Mouse (Mus musculus) forebrain, embryonic 16.5 days (tissue): ENCODE measurements around the gene 1810049J17Rik. TPM values are rescaled to one million over a fixed set of nuclear protein-coding genes. Genes with fewer than 3 reads are reported as not detected.

ENCODE experiments used
- ATAC-seq: fragments of 200-750 bp; cut with Nextera tagmentation; 2 replicates; pipeline ENCODE4 v1.8.0; 2017; ENCODE audit warnings: mild to moderate bottlenecking, moderate library complexity
- H3K27ac ChIP-seq: fragments of 300-500 bp; sonication (generic); 2 replicates; pipeline ENCODE4 v1.5.1; 2014; ENCODE audit warnings: low read length, control low read depth
- H3K27me3 ChIP-seq: fragments of 300-500 bp; sonication (generic); replicated peaks from 2 replicates; pipeline ENCODE4 v1.6.1; 2014; ENCODE audit warnings: low read length; ENCODE audit not compliant: control insufficient read depth, insufficient read depth
- H3K36me3 ChIP-seq: fragments of 300-500 bp; sonication (generic); 2 replicates; pipeline ENCODE4 v1.6.1; 2014; ENCODE audit not compliant: control insufficient read depth, insufficient read depth
- H3K4me1 ChIP-seq: fragments of 300-500 bp; sonication (generic); replicated peaks from 2 replicates; pipeline ENCODE4 v1.6.1; 2014; ENCODE audit warnings: low read length; ENCODE audit not compliant: control insufficient read depth, insufficient read depth
- H3K4me2 ChIP-seq: fragments of 300-500 bp; sonication (generic); 2 replicates; pipeline ENCODE4 v1.6.1; 2014; ENCODE audit warnings: mild to moderate bottlenecking, low read length, control low read depth
- H3K4me3 ChIP-seq: fragments of 300-500 bp; sonication (generic); replicated peaks from 2 replicates; pipeline ENCODE4 v1.5.1; 2014; ENCODE audit warnings: mild to moderate bottlenecking, low read length, control low read depth
- H3K9ac ChIP-seq: fragments of 300-500 bp; sonication (generic); replicated peaks from 2 replicates; pipeline ENCODE4 v1.6.1; 2014; ENCODE audit warnings: low read depth, low read length, control low read depth
- H3K9me3 ChIP-seq: fragments of 300-500 bp; sonication (generic); 2 replicates; pipeline ENCODE4 v1.6.1; 2016; ENCODE audit warnings: low read length; ENCODE audit not compliant: control insufficient read depth
- WGBS: fragments of 180-500 bp; shearing (Covaris S2); extraction: QIAGEN DNeasy Blood & Tissue Kit; methylation state at CpG from one replicate; pipeline ENCODE4 v1.1.7; 2014; 5-methylcytosine and 5-hydroxymethylcytosine counted together
- polyA plus RNA-seq: library from polyadenylated mRNA; unstranded; fragments of >200 nt; fragmentation: Nextera tagmentation; extraction: Ambion mirVana; gene quantifications from 2 replicates; pipeline ENCODE4 v1.2.1, GENCODE M21; 2015

The 1810049J17Rik gene
- polyA plus RNA-seq, 1 experiment from 2014 or later: not detected

DNA sequence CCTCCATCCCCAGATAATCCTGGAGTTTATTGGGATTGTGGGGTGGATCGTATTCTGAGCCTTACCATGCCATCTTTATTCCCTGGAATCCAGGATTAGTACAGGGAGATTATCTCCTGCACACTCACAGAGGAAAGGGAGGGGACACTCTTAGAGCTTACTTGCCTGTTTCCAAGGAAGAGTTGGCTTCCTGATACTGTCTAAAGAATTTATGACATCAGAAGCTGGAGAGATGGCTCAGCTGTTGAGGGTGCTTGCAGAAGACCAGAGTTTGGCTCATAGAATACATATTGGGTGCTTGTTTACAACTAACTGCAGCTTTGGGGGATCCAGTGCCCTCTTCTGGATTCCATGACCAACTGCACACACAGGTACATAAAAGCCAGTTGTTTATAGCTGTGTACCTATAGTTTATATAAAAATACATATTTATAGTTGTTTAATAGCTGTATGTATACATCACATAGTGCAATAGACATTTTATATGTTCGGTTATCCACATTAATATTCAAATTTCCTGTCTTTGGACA lies 32.6 kb upstream of the 1810049J17Rik start:
- Histone ChIP-seq H3K27me3 (no peaks in the 10 kb centered on the region), H3K9me3 (no peaks in the 10 kb centered on the region), H3K36me3 (peaks cover 8% of the 10 kb centered on the region), H3K4me1 (no peaks in the 10 kb centered on the region), H3K27ac (no peak overlapping the region), H3K9ac (no peak overlapping the region), H3K4me3 (no peak overlapping the region), H3K4me2 (no peak overlapping the region)
- no peak for ATAC-seq
- 92% methylated on average over 2 of the region's 2 CpGs for WGBS

DNA sequence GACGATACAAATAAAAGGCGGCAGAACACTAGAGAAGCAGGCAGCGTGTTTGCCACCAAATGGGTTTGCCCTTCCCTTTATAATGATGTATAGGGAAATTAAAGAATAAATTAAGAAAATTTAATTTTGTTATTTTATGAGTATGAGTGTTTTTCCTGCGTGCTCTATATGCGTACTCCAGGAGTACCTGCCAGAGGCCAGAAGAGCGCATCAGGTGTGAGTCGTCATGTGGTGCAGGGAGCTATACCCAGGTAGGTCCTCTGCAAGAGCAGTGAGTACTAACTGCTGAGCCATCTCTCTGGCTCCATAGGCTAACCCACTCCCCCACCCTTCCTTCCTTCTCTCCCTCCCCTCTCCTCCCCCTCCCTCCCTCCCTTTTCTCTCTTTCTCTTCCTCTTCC lies 29.8 kb upstream of the 1810049J17Rik start:
- Histone ChIP-seq H3K9ac (no peak overlapping the region), H3K27ac (no peak overlapping the region), H3K4me3 (no peak overlapping the region), H3K9me3 (no peaks in the 10 kb centered on the region), H3K36me3 (peaks cover 11% of the 10 kb centered on the region), H3K27me3 (no peaks in the 10 kb centered on the region), H3K4me2 (no peak overlapping the region), H3K4me1 (no peaks in the 10 kb centered on the region)
- peak; percentile 37; the same call in 1 of the 2 replicates for ATAC-seq
- 86% methylated on average over 7 of the region's 7 CpGs for WGBS

GRCm38 (mm10) chr15:12349840-12350239 lies 28.1 kb upstream of the 1810049J17Rik start:
- Histone ChIP-seq H3K36me3 (peaks cover 11% of the 10 kb centered on the region), H3K27me3 (no peaks in the 10 kb centered on the region), H3K9me3 (no peaks in the 10 kb centered on the region), H3K27ac (no peak overlapping the region), H3K9ac (no peak overlapping the region), H3K4me2 (no peak overlapping the region), H3K4me3 (no peak overlapping the region), H3K4me1 (no peaks in the 10 kb centered on the region)
- ATAC-seq: no peak
- WGBS: 93% methylated on average over 5 of the region's 5 CpGs

DNA sequence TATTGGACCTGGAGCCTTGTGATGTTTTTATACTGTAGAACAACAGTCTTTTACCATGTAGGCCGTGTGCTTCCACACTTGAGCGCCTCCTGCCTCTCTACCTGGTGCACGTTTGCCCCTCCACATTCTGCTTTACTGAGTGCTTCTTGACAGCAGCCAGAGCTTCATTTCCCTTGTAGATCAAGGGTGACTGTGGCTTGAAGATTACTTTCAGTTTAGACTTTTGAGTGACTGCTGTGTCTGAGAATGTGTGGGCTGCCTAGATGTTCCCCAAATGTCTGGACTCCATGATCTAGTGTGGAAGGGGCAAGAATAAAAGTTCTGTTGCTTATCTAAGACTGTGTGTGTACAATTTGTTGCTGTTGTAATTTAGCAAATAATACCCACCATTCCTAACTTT lies 27.3 kb upstream of the 1810049J17Rik start:
- H3K9ac ChIP-seq: no peak overlapping the region

DNA sequence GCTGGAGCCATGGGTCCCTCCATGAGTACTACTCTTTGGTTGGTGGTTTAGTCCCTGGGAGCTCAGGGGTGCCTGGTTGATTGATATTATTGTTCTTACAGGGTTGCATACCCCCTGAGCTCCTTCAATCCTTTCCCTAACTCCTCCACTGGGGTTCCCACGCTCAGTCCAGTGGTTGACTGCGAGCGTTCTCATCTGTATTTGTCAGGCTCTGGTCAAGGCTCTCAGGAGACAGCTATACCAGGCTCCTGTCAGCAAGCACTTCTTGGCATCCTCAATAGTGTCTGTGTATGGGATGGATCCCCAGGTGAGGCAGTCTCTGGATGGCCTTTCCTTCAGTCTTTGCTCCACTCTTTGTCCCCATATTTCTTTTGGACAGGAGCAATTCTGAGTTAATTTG lies 25.2 kb upstream of the 1810049J17Rik start:
- no peaks in the 10 kb centered on the region for H3K27me3 ChIP-seq
- no peak overlapping the region for H3K9ac ChIP-seq
- ATAC-seq: no peak
- H3K9me3 ChIP-seq: no peaks in the 10 kb centered on the region
- H3K27ac ChIP-seq: no peak overlapping the region
- no peaks in the 10 kb centered on the region for H3K4me1 ChIP-seq
- WGBS: 94% methylated on average over 3 of the region's 3 CpGs
- no peak overlapping the region for H3K4me3 ChIP-seq
- no peak overlapping the region for H3K4me2 ChIP-seq
- H3K36me3 ChIP-seq: peaks cover 9% of the 10 kb centered on the region

More for the DNA sequence above, 27.3 kb upstream of the 1810049J17Rik start:
- no peak for ATAC-seq
- Histone ChIP-seq H3K9me3 (no peaks in the 10 kb centered on the region), H3K4me2 (no peak overlapping the region), H3K27me3 (no peaks in the 10 kb centered on the region), H3K4me3 (no peak overlapping the region), H3K27ac (no peak overlapping the region), H3K4me1 (no peaks in the 10 kb centered on the region), H3K36me3 (peaks cover 11% of the 10 kb centered on the region)
- WGBS: 87% methylated on average over 3 of the region's 3 CpGs

GRCm38 (mm10) chr15:12341401-12341758 lies 19.7 kb upstream of the 1810049J17Rik start:
- no peak overlapping the region for H3K27ac ChIP-seq
- H3K4me1 ChIP-seq: peaks cover 3% of the 10 kb centered on the region; the same call in 1 of the 2 replicates
- peak; percentile 78 for ATAC-seq
- H3K4me2 ChIP-seq: no peak overlapping the region
- peaks cover 2% of the 10 kb centered on the region; the same call in 1 of the 2 replicates for H3K36me3 ChIP-seq
- H3K9me3 ChIP-seq: no peaks in the 10 kb centered on the region
- WGBS: 7% methylated on average over 4 of the region's 4 CpGs
- H3K27me3 ChIP-seq: no peaks in the 10 kb centered on the region
- H3K9ac ChIP-seq: no peak overlapping the region
- H3K4me3 ChIP-seq: no peak overlapping the region

DNA sequence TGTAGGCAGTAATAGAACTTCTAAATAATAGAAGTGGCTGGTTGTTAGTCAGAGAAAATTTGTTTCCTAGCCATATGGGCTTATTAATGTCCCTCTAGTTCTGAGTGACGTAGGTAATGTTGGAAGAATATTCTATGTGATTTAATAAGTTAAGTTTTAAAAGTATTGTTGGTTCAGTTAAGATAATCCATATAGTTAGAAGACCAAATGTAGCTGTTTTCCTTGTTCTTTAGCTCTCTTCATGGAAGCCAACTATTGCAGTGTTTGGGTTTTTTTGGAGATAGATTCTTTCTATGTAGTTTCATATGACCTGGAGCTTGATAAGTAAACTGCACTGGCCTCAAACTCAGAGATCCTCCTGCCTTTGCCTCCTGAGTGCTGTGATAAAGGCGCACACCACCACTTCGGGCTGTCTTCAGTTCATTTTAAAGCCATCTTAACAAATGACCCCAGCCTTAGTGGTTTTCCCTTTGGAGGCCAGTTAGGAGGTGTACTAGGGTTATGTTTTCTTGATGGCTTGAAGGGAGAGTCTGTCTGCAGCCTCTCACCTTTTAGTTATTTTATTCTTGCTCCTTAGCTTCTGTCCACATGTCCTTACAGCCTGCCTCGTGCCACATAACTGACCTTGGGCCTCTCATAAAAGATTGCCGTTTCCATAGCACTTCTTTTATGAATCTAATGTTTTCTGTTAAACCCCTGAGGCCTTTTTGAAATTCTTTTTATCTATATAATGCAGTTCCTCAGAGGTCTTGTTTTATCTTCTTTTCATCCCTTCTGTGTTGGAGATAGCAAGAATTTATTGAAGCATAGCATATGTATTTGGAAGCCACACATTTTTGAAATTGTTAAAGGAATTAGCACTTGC lies 19.1 kb upstream of the 1810049J17Rik start:
- H3K4me3 ChIP-seq: no peak overlapping the region
- H3K27ac ChIP-seq: no peak overlapping the region
- no peak for ATAC-seq
- peaks cover 3% of the 10 kb centered on the region; the same call in 1 of the 2 replicates for H3K4me1 ChIP-seq
- no peaks in the 10 kb centered on the region for H3K27me3 ChIP-seq
- no peak overlapping the region for H3K9ac ChIP-seq
- H3K36me3 ChIP-seq: peaks cover 2% of the 10 kb centered on the region; the same call in 1 of the 2 replicates
- no peaks in the 10 kb centered on the region for H3K9me3 ChIP-seq
- 31% methylated on average over 5 of the region's 5 CpGs for WGBS
- H3K4me2 ChIP-seq: no peak overlapping the region

- H3K27ac ChIP-seq: no peak overlapping the region
- ATAC-seq: no peak
- H3K36me3 ChIP-seq: no peaks in the 10 kb centered on the region
- no peak overlapping the region for H3K4me3 ChIP-seq
- H3K4me1 ChIP-seq: peaks cover 3% of the 10 kb centered on the region; the same call in 1 of the 2 replicates
- 49% methylated on average over 3 of the region's 3 CpGs for WGBS
- H3K27me3 ChIP-seq: no peaks in the 10 kb centered on the region
- H3K9me3 ChIP-seq: no peaks in the 10 kb centered on the region
- H3K4me2 ChIP-seq: no peak overlapping the region
- H3K9ac ChIP-seq: no peak overlapping the region
Observed at GRCm38 (mm10) chr15:12337779-12338137, 16.1 kb upstream of the 1810049J17Rik start.

DNA sequence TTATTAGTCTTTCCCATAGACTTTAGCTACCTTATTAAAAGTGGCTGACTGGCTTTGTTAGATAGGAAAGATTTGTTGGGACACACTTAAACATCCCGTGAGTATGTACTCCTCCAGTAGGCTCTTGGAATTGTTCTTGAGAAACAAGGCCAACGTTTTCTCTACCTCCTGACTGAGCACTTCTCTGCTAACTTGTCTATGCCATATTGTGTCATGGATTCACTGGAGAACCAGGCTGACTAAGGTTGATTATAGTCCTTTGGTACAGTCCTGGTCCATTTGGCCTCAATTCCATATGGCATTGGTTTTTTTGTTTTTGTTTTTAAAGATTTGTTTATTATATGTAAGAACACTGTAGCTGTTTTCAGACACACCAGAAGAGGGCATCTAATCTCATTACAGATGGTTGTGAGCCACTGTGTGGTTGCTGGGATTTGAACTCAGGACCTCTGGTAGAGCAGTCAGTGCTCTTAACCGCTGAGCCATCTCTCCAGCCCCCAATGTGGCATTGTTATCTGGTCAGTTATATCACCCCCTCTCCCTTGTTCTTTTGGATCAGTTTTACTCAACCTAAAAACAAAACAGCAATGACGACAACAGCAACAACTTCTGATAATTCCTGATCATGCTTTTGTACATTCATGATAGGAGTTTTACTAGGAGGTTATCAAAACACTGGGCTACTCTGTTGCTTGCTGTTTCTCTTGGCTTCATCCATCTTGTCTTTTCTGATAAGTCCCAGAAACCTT lies 15.5 kb upstream of the 1810049J17Rik start:
- H3K4me3 ChIP-seq: no peak overlapping the region
- H3K4me1 ChIP-seq: peaks cover 3% of the 10 kb centered on the region; the same call in 1 of the 2 replicates
- H3K36me3 ChIP-seq: no peaks in the 10 kb centered on the region
- H3K9ac ChIP-seq: no peak overlapping the region
- H3K27me3 ChIP-seq: no peaks in the 10 kb centered on the region
- 82% methylated on average over 4 of the region's 4 CpGs for WGBS
- no peak overlapping the region for H3K4me2 ChIP-seq
- no peak overlapping the region for H3K27ac ChIP-seq
- no peaks in the 10 kb centered on the region for H3K9me3 ChIP-seq
- ATAC-seq: no peak
